Mouse (Mus musculus) layer of hippocampus, adult 9-11 months (tissue): ENCODE data around the gene Tsks.

Experiments used
- DNase-seq: peaks from one replicate; pipeline ENCODE4 v3.0.0; 2022

Gene Tsks

DNA sequence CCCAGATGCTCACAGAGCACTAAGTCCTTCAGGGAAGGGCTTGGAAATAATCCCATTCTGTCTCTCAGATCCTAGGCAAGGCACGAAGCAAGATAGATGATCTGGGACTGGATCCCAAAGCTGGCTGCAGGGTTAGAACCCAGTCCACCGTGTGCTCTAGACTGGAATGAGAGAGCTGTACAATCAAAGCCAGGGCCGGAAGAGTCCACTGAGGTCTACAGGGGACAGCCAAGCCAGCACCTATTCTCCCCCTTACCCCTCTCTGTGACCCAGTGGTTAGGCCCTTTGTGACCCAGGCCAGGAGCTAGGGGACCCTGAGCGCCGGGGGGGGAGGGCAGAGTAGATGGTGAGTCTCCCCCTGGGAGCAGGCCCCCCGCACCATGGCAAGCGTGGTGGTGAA is at the start of gene Tsks:
Gene Tsks (plus strand): TSS at position 301 of the 400 bp plus-strand sequence.
- no peak for DNase-seq

DNA sequence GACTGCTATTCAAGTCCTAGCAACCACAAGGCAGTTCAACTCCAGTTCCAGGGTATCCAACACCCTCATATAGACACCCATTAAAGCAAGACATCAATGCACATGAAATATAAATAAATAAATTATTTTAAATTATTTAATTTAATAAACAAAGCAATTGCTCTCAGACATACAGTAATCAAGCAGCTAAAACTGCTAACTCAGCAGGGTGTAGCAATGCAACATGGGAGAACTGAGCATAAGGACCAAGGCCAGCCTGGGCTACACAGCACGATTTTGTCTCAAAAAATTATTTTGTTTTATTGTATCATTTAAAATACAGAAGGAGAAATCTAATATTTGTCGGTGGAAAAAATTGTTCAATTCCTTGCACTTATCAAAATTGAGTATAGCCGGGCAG is 48.8 kb upstream of the Tsks start:
- no peak for DNase-seq

DNA sequence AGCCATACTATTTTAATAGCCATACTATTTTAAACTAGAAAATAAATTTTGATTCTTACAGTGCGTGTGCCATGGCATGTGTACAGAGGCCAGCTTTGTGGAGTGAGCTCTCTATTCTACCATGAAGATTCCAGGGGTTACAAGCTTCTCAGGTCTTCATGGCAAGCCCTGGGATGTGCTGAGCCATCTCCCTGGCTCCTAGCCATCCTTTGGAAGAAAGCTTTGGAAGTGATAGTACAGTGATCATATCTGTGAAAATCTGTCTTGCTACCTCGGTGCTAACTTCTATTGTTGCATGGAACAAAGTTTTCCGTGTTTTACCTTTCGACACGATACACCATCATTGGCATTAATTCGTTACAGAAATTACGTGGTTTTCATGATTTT is 47.8 kb upstream of the Tsks start:
- DNase-seq: no peak

DNA sequence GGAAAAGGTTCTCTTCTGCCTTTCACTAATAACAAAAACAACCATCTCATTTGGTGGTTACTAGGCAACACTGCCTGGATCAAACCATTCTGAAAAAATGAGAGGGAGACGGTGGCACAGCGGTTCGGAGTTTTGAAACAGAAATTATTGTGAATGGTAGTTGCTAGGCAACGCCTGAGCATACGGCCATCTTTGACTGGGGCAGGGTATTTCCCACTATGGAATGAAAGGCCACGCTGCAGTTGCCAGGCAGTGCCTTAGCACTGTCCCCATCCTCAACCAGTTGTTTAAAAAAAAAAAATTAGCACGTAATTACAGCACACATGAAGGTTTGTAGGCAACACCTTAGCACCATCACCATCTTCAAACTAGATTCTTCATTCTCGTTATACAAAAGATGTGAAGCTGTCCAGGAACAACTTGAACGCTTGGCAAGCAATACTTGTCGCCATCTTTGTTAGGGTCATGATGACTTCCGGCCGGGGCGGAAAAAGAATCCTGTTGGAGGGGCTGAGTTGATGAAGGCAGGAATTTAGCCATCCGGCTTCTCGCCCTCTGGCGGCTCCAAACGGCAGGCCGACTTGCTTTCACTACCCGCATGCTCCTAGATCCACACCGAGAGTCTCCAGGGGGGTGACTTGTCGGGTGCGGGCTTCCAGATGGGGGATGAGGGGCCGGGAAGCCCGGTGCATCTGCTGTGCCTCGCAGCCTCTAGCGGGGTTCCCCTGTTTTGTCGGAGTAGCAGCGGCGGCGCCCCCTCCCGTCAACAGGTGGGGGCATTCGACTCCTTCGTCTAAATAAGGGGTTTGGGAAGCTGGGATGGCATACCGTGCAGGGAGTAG is 47.2 kb upstream of the Tsks start, which contains the start of gene Fuz:
Gene Fuz (plus strand): TSS at position 487 of the 842 bp plus-strand sequence.
- peak; percentile 95 for DNase-seq

DNA sequence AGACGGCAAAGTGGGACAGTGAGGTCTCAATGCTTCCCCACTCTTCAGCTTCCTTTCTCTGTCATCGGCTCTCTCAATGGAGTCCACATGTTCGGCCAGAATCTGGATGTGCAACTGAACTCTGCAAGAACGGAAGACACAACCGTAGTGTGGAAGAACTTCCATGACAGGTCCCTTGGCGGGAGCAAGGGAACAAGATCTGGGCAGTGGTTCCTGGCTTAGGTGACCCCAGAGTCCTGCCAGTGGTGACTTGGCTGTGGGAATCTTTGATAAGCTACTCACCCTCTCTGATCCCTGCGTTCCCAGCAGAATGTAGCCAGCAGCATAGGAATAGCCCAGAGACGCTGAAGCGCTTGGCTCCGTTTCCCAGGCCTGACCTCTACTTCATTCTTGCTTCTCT is 46.5 kb upstream of the Tsks start:
- no peak for DNase-seq

DNA sequence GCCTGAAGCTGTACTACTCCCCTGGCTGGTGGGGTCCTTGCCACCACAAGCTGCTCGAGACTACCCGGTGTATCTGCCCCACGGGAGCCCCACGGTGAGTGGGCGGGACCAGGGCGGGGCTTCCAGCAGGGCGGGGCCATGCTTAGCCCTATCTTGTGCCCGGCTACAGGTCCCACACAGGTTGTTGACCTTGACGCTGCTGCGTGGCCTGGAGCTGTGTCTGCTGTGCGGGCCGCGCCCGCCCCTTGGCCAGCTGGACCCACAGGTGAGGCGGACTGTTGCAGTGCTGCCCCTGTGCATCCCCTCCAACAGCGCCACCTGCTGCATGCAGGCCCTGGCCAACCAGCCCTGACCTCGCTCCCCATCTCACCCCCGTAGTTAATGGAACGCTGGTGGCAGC is 44.4 kb upstream of the Tsks start:
- DNase-seq: no peak

DNA sequence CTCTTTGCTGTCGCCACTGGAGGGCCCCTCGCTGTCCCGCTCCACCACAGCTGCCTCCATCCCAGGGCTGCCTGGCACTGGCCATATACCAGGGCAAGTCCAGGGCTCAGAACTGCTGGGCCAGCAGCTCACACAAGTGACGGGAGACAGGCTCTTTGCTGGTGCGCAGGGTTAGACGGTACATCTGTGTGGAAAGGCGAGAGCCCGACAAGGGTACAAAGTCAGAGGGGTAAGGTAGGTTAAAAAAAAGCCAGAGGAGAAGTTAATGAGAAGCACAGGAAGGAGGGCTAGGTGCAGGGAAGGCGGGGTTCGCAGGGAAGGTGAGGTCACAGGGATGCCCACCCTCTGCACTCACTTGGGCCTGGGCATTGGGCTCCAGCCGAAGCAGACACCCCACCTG is 42.4 kb upstream of the Tsks start:
- no peak for DNase-seq

DNA sequence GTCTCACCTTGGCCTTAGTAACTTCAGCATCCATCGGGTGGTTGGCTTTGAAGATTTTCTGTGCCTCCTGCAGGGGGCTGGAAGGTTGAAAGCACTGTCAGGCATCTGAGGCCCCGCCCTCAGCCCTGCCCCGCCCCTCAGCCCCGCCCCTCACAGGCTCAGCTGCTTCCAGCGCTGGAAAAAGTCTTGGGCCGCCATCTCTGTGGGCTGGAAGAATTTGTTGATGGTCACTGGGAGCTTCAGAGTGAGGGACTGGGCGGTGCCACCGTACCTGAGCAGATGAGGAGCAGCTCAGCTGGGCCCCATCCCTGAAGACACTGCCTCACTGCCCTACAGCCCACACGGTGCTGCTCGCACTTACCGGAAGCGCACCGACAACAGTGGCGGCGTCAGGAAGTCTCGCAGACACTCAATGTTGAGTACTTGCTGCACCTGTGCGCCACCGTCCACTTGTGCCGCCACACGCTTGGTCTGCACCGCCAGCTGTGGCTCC is 41.7 kb upstream of the Tsks start:
- DNase-seq: no peak

DNA sequence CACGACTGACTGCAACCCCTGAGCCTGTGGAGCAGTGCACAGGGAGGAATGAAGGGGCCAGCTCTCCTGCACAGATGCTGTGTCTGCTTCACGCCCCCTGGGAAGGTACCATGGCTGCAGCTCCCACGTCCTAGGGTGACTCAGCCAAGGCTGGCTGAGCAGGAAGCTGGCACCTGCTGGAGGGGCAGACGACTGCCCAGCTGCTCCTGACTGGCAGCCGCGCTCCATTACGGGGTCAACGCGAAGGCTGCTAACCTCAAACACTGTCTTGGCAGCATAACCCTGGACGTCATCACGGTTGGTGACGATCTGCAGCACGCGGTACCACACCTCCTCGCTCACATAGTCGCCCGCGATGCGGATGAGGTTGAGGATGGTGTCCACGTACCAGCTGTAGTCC is 37.6 kb upstream of the Tsks start:
- no peak for DNase-seq

DNA sequence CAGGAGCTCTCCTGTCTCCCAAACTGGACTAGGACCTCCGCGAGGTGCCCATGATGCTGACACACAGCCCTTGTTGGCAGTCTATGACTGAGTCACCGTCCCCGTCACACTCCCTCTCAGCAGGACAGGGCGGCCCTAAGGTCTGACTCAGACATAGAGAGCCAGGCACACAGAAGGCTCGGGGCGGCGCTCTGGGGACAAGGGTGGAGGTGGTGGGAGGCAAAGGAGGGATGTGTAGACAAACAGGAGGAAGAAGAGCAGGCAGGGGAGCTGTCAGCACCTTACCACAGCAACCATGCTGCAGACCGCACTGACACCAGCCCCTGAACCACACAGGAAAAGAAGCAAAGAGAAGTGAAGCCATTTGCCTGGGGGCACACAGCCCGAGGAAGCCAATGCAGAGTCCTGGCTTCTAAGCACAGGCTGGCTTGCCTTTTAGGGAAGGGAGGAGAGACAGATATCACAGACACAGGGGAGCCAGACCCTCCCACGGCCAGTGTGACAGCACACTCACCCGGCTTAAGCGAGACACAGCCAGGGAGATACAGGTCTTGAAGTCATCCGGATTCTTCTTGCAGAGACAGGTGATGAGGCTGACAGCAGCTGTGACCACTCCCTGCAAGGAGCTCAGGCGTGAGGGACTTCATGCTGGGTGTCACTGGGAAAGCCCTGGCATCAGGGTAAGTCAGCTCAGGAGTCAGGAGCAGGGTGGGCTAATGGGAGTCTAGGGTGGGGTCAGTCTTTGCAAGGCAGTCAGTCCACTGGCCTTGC is 34.1 kb upstream of the Tsks start:
- no peak for DNase-seq

DNA sequence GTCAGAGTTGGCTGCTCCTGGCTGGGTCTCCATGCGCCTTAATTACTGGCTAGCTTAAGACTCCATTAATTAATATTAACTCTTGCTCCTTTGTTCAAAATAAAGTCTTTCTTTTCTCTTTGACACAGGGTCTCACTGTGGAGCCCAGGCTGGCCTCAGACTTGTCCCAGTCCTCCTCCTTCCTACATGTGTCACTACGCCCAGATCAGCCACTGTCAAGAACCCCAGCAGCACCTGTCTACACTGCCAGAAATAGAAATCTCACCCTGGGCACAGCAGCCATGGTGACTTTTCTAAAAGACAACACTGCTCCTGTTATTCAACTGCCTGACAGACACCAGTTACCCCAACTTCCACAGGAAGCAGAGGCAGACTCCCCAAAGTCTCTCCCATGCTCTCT is 28.6 kb upstream of the Tsks start:
- no peak for DNase-seq

DNA sequence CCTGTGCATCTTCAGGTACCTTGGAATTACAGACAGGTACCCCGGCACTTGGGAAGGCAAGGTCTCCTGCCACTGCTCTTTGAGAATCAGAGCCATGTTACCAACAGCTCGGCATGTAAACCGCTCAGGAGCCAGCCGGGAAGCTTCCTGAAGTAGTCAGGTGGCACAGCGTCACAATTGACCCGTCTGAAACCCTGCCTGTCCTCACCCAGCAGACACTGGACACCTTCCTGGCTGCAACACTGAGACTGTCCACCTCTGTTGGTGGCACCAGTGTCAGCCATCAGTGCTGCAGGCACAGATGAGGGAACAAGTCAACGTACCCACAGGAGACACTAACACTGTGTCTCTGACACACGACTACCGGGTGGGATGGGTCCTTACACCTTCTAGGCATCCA is 27.7 kb upstream of the Tsks start:
- no peak for DNase-seq

DNA sequence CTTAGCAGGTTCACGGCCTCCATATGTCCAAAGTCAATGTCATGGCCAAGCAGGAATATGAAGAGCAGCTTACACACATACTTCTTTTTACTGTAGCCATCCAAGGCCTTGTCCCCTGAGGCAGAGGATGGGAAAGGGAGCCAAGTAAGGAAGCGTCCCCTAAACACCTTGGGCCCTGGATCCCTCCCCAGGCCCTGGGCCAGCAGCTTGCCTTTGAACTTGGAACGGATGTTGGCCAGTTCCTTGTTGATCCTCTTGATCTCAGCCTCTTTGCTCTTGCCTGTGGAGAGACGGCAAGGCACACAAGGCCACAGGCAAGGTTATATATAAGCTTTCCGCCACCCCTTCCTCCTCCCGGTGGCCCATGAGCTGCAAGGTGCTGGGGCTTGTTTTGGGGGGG is 26.8 kb upstream of the Tsks start:
- DNase-seq: no peak

DNA sequence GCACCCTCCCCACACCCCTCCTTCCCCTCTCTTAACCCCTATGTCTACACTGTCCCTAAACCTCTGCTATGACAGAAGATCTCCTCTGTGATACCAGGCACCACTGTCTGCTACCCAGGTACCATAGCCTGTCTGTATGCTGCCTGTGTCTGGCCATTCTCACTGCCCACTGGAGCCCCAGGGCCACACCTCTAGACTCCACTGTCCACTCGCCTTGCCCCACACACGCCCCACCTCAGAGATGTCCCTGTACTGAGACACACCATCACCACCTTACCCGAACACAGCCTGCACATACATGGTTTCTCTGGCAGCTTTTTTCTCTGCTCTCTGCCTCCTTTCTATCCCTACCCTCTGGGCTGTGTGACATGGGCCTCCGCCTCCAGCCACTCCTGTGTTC is 26.1 kb upstream of the Tsks start:
- no peak for DNase-seq

DNA sequence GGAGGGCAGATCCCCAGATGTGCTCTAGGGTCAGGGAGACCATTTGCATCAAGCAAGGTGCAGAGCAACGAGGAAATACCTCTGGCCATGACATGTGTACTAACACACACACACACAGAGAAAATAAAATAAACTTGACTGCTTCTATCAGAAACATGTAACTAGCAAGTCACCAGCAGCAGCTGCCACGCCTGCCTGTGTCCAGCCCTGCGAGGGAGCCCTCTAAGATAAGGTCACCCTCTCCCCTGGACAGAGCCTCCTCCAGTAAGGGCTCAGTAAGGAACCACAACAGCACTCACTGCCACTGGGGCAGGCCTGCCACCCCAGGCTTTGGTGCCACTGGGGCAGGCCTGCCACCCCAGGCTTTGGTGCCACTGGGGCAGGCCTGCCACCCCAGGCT is 24.8 kb upstream of the Tsks start:
- no peak for DNase-seq

DNA sequence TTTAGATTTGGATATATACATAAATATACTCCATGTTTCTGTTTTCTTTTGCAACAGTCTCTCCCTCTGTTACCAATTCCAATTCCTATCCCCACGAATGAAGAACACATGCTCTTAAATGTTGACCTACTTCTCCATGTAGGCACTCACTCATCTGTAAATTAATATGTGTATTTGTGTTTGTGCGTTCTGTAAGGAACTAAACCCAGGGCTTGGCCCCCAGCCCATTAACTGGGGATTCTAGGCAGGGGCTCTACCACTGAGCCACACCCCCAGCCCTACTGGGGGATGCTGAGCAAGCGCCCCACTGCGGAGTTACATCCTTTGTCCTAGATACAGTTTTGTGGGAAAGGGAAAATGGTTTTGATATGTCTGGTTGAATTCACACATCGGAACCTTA is 23.9 kb upstream of the Tsks start:
- no peak for DNase-seq

DNA sequence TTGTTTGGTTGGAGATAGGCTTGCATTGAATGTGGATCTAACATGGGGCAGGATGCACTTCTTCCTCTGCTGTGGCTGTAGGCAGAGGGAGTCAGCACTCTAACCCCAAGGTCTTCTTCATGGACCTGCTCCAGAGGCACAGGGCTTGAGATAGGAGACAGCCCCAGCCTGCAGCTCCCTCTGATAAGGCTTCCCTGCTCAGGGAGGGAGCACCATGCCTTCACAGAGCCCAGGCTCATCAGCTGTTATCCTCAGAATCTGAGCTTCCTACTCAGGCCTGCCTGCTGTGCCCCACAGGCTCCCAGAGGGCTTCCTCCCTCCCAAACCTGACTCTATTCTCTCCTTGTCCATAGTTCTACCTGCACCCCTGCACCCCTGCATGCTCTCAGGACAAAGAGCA is 20.5 kb upstream of the Tsks start:
- no peak for DNase-seq

DNA sequence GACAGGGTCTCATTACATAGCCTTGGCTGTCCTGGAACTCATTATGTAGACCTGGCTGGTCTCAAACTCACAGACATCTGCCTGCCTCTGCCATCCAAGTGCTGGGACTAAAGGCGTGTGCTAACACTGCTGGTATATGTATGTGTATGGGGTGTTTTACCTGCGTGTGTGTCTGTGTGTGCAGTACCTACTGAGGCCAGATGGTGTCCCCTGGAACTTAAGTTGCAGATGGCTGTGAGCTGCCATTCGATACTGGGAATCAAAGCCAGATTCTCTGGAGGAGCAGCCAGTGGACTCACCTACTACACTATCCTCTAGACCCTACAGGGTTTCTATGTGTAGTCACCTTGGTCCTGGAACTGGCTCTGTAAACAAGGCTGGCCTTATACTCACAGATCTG is 17.5 kb upstream of the Tsks start:
- no peak for DNase-seq

DNA sequence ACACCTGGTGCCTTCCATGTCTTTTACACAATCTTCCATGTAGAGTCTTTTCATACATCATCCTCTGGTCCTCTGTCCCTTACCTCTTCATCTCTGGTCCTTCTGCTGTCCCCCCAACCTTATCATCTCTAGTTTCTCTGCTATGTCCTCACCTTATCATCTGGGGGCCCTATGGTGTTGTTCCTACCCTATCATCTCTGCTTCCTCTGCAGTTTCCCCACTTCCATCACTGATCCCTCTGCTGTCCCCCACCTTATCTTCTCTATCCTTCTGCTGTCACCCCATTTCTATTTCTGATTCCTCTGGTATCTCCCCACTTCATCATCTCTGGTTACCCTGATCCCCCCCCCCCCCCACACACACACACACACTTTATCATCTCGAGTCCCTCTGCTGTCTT is 14.4 kb upstream of the Tsks start:
- DNase-seq: no peak

DNA sequence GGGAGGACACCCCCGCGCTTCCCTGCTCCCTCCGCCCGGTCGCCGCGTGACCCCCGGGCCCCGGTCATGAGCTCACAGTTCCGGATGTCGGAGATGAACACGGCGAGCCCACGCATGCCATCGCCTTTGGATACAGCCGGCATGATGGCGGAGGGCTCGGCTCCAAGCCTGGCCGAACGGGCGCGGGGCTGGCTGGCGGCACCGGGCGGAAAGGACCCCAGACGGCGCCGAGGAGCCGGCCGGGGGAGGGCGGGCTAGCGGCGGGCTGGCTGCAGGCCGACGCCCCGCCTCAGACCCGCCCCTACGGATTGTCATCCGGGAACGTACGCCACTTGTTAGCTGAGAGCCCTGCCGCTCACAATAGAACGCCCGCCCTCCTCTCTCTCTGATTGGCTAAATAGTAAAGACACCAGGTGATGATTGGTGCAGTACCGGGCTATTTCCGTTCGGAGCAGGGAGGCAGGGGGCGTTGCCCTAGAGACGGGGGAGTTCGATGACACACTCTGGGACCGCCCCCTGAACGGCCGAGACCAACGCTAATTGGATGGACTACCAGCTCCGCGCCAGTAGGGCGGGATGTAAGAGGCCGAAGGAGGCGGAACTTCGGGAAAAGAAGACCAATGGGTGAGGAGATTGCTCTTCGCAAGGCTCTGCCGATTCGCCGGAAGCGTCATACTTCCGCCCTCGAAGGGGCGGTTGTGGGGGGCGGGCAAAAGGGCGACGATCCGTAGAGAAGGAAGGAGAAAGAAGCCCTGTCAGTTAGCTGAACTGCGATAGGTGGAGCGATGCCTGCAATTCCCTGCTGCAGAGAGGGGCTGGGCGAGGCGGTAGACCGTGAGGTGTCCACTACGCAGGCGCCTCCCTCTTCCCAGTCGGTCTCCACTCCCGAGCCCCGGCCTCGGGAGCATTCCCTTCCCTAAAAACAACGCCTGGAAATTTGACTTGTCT is 13.5 kb upstream of the Tsks start, which contains the start of gene Ap2a1:
Gene Ap2a1 (minus strand): TSS at position 293 of the 948 bp plus-strand sequence.
- DNase-seq: peak; percentile 100

DNA sequence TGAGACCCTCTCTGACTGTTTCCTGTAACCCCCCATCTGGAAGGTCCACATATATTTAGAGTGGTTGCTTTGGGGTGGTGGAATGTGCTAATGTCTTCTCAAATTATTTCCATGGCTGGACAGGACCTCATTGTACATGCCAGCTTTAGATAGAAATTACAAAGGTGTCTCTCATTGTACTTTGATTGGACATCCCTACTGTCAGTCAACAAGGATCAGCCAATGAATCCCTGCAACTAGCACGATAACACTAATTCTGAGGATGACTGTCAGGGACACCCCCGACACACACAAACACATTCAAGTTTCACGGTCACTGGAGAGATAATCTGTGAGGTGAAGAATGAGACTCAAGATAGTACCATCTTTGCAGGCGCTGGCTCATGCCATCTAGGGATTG is 4.3 kb upstream of the Tsks start:
- no peak for DNase-seq

DNA sequence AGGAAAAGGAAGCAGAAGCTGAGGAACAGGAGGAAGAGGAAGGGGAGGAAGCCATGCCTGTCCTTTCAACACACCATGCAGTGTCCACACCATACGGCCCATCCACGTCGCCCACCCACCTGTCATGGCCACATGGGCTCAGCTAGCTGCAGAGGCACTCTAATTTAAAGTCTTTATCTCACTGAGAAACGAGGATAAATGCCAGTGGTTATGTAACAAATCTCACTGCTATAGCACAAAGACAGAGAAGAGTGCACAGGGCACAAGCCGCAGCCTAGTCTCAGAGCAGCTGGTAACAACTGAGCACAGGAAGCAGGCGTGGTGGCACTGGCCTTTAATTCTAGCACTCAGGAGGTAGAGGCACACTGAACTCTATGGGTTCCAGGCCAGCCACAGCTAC is 6.9 kb downstream of the Tsks start:
- no peak for DNase-seq

DNA sequence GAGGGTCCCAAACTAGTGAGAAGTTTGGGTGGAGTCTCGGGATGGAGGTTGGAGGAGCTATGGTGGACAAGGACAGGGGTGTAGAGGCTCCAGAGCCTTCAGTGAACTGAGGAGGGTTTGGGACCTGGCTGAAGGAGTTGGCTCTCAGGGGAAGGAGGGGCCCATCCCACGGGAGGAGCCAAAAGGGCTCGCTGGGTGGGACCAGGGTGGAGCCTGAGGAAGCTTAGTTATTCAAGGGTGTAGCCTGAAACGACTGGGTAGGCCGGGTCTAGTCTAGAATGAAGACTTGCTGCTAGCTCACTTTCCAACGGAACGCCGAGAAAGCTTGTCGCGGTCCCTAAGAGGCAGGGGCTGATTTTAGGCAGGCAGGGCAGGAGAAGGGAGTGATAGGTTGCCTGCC is 9.0 kb downstream of the Tsks start:
- DNase-seq: no peak
